Mouse (Mus musculus): ENCODE measurements around the gene Aatf. TPM values are rescaled to one million over a fixed set of nuclear protein-coding genes. Genes with fewer than 3 reads are reported as not detected.
"Not testable (repeated sequence)": the region's sequence is repeated elsewhere in the genome, so short reads cannot be mapped to it uniquely, and the experiment has no call there.

Aatf gene
- total RNA-seq, 2 experiments from 2014 or later, result 20.4 to 21.6 TPM

DNA sequence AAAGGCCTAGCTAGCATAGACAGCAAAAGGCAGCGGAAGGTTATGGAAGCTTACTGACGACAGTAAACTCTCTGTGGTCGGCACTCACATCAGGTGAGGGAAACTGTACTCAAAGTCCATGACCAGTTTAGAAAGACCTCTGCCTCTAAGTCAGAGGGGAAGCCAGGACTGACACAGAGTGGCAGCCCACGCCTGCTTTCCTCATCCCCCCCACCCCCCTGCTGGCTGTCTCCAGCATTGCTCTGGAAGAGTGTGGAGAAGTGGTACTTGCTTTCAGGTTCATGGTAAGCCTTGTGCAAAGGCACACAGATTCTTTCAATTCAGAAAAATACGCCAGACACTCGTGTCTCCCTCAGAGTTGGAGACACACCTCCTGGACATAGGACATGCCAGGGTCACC is 78.4 kb downstream of the Aatf start:
- no peak for DNase-seq

DNA sequence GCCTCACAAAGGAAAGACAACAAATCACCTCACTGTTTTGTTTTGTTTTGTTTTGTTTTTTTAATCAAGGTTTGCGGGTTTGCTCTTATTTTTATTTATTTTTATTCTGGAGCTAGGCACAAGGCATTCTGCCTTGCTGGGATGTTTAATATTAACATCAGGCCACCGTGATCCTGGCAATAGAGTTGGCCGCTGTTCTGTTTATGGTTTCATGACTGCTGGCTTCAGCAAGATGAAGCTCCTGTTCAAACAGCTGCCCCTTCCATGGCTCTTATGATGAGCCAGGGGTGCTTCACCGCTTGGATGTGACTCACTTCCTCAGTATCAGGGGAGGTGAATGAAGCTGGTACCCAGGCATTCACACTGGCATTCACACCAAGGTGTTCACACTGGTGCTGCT is 83.0 kb downstream of the Aatf start:
- no peak for DNase-seq

DNA sequence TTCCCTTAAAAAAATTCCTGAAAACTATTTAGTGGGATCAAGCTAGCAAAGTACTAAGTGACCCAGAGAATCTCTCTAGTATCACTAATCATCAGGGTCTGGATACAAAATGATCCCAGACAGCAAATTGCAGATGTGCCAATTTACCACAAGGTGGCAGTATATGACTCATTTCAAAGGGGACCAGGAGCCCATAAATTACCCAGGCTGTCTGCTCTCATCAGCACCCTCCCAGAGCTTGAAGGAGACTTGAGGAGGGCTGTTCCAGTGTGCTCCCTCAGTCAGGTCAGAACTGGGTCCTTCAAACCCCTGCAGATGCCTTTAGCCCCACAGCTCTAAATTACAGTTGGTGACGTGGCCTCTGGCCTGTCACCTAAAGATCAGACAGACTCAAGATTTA is 83.7 kb downstream of the Aatf start:
- DNase-seq, result peak in 1 of 2 experiments; percentile 35

DNA sequence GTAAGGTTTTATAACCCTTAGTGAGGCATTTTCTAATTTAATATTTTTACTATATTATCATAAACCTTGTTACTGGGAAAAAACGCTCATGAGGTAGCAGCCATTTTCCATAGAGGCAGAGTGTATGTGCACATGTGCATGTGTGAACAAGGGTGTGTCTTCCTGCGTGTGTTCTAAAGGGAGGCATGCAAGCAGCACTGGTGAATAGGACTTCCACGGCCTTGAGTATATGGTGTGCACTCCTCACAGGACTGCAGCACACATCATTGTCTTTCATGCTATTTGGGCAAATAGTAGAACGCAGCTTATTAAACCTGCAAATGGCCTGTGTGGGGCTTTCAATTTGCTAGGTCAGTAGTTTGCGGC is 86.7 kb downstream of the Aatf start:
- DNase-seq, result no peak

DNA sequence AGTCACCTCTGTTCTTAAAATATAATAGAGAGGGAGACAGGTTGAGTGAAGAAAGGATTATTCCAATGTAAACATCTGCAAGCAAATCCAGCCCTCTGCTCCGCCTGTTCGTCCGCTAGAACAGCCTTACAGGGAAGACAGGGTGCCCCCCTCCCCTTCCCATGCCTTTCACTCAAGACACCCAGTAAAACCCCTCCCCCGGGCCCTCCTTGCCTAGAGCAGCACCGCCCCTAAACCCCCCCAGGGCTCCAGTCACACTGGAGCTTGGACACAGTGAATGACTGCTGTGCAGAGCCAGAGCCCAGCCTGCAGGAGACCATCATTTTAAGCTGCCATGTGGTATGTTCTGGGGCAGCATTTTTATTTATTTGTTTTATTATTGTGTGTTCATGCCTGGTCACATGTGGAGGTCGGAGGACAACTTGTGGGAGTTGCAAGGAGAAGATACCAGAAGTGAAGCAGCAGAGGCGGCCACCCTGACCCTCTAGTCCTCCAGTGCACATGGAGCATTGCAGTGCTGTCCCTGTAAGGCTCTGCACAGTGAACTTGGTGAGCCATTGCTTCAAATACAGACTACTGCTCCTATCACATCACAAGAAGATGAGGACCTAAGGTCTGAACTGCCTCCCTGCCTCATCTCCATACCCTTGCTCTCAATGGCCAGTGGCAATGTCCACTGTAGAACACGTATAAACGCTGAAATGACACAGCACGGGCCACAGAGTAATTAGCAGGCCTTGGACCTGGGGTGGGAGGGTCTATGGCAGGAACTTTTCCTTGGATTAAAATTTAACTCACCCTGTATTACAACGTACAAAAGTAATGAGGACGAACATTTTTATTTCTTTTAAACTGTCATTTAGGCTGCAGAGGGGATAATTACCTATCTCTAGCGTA is 87.3 kb downstream of the Aatf start:
- DNase-seq, result no peak

DNA sequence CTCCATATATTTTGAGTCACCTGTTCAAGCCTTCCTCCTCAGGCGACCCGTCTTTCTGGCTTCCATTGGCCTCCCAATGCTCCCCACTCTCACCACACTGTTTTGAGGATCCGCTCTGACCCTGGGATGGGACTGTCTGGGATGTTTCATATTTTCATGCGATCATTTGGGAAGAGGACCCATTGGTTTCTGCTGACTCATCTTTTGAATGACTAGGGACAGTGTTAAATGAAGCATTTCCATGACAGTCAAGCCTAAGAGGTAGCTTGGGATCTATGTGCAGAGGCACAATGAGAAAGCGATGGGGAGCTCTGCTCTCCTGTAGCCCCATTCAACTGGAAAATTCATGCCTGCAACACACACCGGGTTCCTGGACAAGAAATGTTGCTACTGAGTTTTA is 92.5 kb downstream of the Aatf start:
- no peak for DNase-seq

DNA sequence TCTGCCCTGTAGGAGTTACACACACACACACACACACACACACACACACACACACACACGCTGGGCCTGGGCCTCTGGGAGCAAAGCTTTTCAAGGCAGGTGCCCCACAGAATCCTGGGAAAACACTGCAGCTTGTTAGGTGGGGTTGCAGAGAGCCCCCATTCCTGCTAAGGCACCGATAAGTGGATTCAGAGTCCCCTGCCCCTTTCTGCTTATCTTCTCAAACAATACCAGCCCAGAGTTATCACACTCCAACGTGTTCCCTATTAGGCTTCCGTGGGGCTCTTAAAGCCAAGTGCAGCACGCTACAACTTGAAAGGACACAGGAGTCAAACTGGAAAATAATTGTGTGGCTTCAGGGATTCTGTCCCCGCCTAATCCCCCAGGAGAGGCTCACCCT is 100.2 kb downstream of the Aatf start:
- no peak for DNase-seq

DNA sequence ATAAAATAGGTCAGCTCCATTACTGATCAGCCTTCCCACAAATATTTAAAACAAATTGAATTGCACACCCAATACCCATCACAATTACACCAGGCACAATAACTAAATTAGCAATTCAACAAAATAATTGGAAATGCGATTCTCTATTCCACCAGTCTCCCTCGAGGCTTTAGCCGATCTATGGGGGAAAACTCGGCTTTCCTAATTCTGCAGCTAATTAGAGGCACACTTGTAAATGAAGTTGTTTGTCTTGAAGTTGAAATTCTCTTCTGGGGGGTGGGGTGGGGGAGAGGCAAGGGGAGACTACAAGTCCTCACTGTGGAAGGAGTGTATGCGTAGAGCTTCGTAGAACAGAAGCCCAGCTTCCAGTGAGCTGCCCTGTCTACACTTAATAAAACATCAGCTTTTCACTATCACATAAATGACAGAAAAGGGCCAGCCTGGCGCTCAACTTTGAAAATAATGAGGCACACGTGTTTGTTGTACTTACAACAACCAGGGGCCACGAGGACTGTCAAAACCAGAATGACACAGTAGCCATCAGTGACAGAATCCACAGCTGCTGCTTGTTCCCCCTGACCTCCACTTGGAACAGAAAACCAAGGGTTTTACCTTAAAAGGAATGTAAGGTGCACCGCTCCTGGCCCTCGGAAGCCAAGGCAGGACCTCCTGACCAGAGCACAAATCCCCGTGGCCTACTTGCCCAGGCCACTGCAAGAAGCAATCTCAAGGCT is 101.0 kb downstream of the Aatf start:
- no peak for DNase-seq

DNA sequence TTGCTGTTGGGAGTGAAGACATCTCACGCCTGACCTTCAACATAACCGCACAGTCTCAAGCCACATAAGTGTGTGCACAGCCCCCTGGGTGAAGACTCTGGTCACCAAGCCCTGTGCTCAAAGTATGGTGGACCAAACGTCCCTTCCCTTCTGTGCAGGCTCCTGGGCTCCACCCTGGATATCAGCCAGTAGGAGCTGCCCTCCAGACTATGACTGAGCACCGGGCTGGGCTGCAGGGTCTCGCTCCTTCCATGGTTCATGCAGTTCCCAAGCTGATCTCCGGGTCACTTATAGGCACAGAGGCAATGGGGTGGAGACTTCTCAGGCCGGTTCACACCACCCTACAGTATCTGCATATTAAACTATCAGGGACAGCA is 101.7 kb downstream of the Aatf start:
- DNase-seq, result no peak

DNA sequence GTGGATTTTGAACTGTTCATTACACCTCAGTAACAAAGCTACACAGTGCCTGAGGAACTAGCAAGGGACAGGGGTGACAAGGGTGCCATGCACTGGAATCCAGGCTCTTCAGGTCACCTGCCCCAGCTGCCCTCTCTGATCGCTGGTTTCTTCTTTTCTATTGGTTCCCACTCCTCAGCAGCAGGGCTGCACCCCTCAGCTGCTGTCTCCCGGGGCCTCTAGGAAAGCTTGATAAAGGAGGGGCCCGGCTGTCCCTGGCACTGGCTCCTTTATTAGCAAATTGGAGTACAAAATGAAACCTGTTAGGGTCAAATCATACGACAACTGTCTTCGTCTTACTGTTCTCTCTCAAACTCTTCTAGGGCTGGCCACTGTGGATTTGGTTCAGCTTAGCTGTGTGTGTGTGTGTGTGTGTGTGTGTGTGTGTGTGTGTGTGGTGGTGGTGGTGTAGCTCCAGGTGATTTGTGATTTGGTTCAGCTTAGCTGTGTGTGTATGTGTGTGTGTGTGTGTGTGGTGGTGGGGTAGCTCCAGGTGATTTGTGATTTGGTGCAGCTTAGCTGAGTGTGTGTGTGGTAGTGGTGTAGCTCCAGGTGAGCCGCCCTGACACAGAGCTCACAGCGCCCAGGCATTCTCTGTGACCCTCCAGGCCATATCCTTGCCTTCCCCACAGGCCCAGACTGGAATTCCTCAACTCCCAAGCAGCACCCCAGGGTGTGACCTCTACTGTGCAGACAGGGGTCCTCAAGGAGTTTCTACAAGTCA is 102.3 kb downstream of the Aatf start:
- DNase-seq, result no peak

DNA sequence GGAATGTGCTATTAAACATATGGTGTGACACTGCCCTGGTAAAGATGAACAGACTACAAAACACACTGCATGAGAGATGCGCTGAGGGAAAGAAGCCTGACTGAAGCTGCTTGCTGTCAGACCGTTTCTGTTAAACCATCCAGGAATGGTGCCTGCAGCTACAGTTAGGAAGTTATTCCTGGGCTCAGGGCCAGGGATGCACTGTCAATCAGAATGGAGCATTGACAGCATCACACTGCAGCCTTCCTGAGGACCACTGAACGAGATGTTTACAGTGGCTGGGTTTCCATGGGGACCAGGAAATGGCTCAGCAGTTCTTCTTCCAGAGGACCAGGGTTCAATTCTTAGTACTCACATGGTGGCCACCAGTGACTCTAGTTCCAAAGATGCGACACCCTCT is 102.9 kb downstream of the Aatf start:
- no peak for DNase-seq

DNA sequence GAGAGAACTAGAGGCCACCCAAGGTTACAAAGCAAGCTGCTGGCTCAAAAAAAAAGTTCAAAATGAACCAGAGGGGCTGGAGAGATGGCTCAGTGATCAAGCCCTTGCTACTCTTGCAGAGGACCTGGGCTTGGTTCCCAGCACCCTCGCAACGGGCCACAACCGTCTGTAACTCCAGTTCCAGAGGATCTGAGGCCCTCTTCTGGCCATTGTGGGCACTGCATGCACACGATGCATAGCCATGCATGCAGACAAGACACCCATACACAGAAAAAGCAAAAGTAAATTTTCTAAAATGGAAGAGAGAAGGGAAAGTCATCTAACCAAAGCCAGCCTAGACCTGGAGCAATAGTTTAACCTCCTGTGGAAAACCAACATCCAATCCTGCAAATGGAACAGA is 106.6 kb downstream of the Aatf start:
- DNase-seq, result no peak

DNA sequence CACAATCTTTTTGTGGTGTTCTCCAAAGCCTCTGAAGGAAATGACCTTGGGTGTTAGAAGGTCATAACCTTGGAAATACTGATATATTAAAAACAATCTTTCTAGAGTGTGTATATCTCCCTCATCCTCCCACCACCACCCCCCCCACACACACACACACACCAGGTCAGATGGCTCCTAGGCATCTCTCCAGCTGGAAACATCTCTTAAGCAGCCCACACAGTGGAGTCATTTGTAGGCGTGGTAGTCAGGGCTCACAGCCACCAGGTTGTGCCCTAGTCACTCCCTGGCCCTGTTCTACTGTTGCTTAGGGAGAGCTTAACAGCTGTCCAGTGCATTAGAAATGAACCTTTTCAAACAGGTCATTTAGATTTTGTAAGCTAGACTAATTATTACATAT is 118.3 kb downstream of the Aatf start:
- DNase-seq, result no peak

DNA sequence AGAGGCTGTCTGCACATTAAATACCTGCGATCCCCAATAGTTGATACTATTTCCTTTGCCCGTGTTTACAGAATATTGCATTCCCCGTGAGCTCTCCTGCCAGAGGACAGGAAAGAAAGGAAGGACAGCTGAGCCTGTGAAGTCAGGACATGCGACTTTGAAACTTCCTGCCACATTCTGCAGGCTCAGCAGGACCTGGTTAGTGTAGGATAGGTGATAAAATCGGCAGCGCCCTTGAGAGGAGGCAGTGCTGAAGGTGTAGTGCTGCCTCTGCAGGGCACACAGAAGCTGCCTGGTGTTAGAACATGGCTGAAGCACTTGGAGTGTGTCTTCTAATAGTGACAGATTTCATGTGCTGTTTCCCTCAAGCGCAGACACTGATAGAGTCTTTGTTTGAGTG is 119.8 kb downstream of the Aatf start:
- no peak for DNase-seq

DNA sequence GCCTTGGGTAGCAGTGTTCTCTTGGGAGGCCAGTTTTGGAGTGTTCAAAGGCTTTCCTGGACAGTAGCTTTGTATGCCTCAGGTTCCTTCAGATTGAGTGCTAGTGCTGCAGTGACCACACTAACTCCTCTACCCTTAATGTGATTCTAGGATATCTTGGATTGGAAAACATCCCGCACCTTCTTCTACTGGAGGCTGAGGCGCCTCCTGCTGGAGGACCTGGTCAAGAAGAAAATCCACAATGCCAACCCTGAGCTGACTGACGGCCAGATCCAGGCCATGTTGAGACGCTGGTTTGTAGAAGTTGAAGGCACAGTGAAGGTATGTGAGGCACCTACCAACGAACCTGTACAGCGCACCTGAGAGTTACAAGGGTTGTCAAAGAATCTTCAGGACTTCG is 121.3 kb downstream of the Aatf start:
- not testable (repeated sequence) for DNase-seq

DNA sequence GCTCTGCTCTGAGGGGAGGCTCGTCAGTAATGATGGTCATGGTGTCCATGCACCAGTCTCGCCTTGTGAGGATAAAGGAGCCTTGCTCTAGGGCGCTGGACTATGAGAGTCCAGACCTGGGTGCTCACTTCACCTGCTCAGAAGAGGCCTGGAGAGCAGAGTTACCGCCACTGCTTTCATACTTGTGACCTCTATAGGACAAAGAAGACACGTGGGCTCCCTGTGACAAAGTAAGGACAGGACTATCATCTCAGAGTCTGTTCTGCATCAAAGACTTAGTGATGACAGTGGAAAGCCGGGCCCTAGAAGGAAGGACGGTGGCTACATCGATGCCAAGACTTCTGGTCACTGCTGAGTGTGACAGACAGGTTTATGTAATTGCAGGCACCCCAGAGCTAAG is 122.2 kb downstream of the Aatf start:
- no peak for DNase-seq

DNA sequence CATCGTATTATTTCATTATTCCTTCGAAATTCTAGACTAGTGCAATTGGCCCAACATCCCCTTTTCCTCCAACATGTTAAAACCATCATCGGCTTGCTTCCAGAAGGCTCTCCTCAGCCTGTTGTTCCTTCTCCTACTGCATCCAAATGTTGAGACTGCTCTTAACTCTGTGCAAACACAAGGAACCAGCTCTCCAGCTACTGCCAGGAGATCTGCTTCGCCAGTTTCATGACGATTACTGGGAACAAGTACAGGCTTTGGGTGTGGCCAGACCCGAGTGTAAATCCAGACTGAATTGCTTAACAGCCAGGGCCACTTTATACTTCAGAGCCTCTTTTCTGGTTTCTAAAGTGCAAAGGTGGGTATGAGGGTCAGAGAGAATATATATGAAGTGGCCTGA is 124.0 kb downstream of the Aatf start:
- no peak for DNase-seq

DNA sequence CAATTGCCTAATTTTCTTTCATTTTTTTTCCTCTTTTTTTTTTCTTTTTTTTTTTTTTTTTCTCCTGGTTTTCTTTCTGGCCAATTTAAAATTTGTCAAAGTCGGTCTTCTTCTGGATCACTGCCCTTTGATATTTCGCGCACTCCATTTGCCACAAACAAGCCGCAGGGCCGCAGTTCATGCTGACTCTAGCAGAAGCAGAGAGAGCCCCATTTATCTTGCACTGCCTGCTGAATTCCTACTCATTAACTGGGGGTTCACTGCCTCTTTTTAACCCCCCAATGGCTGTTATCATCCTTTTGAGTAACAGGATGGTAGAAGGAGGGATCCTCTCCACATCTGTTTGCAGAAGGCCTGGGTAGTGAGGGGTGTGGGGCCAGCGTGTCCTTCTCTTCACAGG is 129.4 kb downstream of the Aatf start:
- DNase-seq, result no peak

DNA sequence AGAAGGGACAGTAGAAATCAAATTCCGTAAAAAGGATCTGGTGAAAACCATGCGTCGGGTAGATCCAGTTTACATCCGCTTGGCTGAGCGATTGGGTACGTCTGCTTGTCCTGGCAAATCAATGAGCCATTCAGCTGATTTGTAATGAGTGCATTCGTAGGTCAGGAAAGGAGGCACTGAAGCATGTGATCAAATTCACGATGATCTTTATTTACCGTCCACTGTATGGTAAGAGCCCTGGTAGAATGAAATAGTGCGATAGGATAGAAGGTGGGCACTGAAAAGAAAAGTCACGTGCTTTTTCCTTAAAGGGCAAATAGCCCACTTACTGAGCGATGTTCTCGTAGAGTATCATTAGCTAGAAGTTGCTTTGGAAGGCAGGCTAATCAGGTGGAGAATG is 130.9 kb downstream of the Aatf start:
- DNase-seq, result no peak

DNA sequence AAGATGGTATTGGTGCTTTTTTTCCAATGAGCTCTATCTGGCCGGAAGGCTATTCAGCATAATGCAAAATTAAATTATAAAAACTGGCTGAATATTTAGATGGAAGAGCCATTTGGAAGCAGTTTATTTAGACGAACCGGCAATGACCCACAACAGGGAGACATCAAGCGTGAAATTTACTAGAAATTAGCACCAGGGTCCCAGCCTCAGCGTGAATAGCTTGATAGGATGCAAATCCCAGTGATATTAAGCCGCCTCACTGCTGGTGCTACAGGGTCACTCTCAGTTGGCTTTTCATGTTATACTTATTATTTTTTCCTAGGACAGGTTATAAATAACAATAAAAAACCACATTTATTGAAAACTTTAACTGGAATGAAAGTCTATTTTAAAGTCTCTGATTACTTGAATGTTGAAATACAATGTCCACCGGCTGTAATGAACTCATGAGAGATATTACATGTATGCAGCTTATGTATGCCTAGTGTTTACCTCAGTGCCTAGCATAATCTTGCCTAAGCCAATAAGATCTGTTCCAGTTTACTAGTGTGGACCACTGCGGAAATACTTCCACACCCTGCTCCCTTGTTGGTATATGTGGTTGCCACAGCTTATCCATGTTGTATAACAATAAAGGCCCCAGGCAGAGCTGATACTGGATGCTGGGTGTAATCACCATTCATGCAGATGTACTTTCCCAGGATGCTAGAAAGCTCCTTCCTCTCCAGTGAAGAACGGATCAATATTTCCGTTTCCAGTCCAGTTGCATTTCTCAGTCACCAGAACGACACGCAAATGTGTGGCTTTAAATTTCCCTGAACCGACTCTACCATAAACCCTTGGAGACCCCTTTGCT is 136.6 kb downstream of the Aatf start:
- DNase-seq, result no peak

DNA sequence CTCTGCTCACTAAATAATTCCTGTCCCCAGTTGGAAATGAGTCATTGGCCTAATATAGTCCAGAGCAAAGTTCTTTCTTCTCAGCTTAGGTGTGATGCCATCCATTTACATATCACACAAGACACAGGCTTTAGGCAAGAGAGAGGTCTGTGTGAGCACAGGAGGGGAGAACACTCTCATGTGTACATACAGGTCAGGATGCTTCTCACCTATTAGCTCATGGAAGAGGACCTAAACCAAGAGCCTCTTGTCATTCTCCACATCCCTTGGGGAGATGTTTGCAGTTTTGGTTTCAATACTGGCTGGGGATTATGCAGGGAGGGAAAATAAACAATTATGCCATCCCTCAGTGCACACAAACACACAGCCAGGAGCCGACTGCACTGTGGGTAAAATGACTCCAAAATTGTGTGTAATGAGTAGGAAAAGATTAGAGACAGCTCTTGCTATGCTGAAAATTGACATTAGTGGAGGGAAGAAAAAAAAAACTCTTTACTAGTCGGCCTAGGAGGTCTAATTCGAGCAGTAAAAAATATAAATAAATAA is 137.3 kb downstream of the Aatf start:
- no peak for DNase-seq

DNA sequence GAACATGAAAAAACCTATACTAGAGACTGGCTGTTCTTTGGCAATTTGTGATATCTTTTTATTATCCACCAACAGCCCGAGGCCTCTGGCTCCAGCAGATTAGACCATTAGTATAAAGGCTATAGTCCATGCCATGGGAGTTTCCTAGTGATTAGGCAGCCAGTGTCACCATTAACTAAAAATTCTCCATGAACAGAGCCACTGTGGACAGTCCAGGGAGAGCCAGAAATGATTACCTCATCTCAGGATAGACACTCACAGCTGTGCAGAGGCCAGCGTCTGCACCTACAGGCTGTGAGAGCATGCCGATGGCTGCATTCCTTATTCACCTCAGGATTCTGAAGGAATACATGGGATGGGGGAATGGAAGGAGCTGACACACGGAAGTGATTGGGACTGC is 140.2 kb downstream of the Aatf start:
- DNase-seq, result no peak

Measured in layer of hippocampus, postnatal 36 days (tissue).